Mouse (Mus musculus) cerebellum, adult 9-10 months (tissue): ENCODE results near the gene Rora.
A peak's percentile ranks its signal among the peaks of the same experiment; 100 is the strongest.

Experiments used
- DNase-seq: peaks from one replicate; pipeline ENCODE4 v3.0.0; 2022

Gene Rora

DNA sequence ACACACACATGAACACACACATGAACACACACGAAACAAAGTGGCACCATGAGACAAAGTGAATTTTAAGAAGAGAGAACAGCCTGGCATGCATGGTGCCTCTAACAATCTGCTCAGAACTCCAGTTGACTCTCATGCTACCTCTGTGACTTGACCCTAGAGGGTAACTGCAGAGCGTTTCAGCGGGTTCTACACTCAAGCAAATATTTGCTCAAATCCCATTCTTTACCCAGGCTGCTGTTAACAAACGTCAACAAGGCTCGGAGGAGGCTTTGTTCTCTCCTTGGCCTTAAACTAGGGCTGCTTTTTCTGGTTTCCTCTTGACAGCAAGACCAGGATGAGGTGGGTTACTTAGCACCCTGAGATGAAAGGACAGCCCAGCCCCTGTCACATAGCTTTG lies 305.3 kb downstream of the Rora start:
- no peak for DNase-seq

DNA sequence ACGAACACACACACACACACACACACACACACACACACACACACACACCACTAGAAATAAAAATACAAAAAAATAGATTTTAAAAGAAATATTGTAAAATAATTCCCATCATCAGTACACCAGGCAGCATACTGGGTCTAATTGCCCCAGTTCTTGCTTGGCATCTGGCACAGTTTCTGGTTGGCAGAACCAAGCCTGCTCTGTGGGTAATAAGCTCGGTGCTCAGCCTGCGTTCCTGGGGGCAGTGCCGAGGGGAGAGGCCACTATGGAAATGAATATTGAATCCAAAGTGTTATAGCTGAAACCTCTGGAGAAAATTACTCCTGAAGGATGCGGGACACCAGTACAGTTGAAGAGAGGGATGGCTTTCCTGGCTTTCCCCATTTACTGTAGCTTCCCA lies 310.3 kb downstream of the Rora start:
- peak; percentile 51 for DNase-seq

DNA sequence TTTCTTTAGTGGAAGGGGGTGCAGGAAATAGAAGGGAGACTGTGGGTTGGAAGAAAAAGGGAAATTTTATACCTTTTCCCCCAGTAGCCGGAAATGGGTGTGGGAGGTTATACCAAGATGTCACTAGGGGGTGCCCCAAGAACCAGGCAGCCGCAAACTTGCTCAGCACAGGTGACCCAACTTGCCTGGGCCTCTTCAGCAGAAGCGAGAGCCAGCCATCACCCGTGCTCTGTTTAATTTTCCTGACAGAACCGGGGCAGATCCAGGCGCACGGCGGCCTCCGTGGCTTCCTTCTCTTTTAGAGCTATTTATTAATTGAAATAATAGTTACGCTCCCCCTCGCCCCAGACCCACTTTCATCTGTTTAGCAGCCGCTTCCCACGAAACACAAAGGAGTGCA lies 313.0 kb downstream of the Rora start:
- peak; percentile 74 for DNase-seq

DNA sequence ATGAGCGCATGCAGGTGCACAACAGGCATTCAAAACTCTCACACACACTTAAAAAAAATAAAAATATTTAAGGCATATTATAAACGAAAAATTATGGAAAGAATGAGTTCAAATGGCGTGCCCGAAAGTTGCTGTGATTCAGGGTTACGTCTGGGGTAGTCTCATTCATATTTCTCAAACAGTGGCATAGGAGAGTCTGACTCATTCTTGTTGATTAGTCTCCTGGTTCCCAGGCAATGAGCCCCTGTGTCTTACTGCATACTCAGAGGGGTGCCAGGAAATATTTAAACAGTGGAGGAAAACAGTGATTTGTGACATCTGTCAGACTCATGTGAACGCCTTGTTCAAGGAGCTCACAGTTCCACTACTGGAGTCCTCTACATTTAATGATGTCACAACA lies 316.5 kb downstream of the Rora start:
- no peak for DNase-seq

DNA sequence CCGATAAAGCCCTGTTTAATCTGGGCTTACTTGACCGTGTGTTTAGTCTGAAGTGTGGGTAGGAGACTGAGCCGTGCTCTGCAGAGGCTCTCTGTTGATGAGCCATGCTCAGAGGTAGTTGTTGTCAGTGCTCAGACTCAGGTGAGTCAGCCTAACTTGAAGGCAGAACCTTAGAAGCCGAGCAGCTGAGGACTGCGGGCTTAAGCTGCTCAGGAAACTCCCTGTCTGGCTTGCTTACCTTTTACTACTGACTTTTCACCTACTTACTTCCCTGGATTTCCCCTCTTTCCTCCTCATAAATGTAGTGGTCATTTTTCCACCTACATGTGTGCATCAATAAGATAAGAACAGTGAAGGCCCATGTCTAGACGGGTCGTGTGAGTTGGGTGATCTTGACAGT lies 318.7 kb downstream of the Rora start:
- DNase-seq, result no peak

DNA sequence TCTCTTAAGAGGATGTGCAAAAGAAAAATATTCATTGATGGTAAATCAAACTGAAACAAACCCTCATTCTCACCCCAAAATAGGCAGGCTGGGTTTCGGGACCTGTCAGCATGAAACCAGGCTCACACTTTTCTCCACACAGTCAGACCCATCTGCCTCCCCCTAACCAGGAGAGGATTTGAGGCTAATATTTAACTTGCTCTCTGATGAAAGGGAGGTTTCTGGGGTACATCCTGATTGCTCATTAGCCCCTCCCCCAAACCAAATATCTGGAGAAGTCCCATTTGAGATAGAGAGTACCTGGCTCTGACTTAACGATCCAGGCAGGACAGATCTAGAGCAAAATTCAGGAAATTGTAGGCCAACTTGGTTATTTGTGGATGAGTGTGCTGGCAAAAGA lies 320.9 kb downstream of the Rora start:
- no peak for DNase-seq

DNA sequence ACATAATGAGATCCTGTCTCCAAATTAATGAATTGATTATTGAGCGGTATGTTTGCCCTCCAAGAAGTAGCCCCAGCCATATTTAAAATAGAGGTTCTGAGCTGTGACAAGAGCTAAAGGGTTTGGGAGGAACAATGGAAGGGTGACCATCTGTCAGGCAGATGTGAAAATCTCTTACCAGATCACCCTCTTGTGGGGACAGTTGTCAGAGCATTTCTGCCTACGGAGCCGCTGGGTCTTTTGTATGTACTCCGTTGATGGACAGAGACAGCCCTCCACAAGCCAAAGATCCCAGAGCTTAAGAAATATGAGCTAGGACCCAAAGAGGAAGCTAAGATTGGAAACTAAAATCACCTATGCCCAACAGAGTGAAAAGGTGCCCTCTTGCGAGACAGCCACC lies 322.6 kb downstream of the Rora start:
- no peak for DNase-seq

DNA sequence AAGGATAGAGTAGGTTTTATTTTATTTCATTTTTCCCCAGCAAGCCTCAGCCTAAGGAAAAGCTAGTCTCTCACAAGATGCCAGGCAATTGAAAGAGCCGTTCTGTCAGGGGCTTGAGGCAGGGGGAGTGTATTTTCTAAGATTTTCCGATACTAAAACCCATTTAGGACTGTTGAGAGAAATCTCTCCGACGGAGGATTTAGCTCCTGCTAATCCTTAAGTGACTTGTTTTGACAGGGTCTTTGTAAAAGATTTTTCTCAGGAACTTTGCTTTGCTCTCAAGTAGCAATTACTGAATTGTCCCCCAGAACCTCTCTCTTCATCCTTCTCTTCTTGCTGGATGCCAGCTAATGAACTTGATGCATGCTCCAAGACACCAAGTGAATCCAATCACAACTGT lies 323.3 kb downstream of the Rora start:
- DNase-seq, result no peak

DNA sequence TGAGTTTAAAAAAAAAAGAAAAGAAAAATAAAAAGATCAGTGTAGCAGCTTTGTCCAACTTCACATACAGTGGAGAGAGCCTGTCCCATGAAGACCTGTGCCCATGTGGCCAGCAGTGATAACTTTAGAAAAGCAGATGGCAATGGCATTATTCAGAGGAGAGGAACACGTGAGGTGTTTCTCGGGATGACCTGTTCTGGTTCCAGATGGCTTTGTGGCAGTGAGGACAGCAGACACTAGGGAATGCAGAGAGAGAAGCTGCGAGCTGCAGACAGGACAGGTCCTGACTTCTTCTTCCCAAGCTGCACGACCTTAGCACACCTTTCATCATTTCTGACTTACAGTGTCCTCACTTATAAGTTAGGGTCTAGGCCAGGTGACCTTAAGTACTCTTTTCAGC lies 325.1 kb downstream of the Rora start:
- peak; percentile 61 for DNase-seq

DNA sequence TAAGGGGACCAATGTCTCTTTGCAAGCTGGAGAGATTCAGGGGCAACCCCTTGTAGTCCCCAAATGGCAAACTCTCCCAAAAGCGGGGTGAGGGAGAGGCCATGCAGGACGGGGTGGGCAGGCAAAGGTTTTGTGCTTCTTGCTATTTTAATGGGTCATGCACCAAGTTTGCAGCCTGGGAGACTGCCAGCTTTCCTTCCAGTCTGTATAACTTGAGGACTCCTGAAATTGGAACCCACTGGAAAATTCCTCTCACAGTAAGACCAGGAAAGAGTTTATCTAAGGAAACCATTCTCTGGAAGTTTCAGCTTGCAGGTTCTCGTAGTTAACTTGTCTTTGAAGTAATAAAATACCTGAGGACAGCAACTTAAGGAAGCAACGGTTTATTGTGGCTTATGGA lies 326.5 kb downstream of the Rora start:
- no peak for DNase-seq

DNA sequence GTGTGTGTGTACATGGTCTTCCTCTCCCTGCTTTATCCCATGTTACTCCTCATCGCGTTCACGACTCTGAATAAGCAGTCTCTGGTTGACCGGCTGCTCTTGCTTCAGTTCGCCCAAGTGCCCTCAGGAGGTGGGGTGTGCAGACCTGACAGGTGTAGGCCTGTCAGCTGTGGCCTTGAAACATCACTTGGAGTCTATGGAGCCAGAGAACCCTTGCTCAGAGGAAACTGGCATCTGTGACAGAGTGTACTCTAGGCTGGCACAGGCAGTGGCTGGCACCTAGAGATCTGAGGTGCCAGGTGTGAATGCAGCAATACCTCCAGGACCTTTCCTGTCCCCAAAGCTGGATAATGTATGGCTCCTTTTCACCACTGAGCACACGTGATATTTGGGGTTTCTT lies 331.5 kb downstream of the Rora start:
- no peak for DNase-seq

DNA sequence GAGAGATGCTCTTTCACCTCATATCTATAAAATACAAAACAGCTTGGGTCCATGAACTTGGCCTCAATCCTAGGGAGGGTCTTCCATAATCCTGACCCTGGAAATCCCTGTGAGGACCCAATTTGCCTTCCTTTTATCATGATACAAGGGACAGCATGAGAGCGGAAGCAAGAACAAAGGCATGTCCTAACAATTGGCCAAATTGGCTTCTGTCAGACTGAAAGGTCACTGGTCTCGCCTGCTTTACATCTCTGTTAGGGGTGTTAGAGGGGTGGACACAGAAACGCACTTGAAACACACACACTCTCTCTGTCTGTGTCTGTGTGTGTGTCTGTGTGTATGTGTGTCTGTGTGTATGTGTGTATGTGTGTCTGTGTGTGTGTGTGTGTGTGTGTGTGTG lies 332.2 kb downstream of the Rora start:
- no peak for DNase-seq

DNA sequence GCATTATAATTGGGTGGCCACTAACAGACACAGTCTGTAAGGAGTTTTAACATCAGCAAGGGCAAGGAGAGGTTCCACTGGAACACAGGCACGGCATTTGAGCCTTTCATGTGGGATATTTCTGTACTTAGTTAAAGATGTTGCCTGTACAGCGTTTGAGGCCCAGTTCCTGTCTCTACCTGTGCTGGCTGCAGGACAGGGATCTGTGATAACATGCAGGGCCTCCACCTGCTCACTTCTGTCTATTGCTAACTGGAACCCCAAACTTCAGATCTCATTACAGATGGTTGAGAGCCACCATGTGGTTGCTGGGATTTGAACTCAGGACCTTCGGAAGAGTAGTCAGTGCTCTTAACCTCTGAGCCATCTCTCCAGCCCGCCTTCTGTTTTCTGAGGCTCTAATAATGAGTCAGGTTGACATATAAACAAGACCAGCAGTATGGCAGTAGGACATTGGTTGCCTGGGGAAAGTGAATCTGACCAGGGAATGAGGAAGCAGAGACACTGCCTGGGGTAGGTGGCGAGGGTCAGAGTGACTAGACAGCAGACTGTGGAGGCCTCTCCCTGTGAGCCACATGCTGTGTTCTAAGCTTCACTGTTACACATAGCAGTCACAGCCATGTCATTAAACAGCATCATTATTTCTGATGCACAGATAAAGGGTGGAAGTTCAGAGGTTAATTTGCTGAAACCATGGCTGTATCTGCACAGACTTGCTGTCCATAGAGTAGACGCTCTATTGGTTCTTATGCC lies 333.9 kb downstream of the Rora start:
- DNase-seq, result peak; percentile 62

DNA sequence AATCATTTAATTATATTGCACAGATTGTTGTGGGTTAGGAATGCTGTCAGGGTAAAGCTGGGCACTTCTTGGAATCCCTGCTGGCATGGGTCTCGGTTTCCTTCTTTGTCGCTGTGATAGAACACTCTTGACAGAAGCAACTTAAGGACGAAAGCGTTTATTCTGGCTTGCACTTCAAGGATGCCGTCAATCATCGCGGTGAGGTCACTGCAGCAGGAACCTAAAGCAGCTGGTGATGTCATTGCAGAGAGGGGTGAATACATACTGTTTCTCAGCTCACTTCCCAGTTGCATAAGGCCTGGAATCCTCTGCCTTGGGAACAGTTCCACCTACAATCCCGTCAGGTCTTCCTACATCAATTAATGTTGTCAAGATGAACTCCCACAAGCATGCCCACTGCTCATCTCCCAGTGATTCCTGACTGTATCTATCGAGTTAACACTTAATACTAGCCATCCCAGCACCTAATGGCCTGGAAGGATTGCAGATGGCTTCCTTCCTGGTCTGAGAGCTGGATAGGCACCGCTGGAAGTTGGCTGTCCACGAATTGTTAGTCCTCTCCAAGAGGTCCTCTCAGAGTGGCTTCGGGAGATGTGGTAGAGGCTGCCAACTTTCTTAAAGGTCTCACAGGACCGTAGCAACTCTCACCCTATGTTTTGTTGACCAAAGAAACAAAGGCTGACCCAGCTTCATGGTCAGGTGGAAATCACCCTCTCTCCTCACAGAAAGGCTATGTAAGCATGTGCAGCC lies 334.8 kb downstream of the Rora start:
- no peak for DNase-seq

DNA sequence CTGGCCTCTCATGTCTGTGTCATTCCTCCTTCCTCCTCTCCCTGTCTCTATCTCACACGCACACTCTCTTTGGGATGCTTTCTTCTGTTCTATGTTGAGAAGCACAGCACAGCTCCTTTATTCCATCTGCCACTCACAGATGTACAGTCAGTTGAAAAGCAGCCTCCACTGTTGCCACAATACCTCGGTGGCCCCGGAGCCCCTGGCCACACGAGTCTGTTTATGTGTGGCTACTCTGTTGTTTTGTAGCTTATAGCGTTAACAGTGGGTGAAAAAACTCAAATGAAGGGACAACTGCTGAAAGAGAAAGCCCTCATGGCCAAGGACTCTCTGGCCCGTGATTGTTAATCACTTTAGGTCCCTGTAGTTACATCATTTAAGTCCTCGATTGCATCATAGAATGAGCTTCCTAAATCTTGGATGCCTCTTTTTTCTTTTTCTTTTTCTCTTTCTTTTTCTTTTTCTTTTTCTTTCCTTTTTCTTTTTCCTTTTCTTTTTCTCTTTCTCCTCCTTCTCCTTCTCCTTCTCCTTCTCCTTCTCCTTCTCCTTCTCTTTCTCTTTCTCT lies 336.4 kb downstream of the Rora start:
- no peak for DNase-seq

DNA sequence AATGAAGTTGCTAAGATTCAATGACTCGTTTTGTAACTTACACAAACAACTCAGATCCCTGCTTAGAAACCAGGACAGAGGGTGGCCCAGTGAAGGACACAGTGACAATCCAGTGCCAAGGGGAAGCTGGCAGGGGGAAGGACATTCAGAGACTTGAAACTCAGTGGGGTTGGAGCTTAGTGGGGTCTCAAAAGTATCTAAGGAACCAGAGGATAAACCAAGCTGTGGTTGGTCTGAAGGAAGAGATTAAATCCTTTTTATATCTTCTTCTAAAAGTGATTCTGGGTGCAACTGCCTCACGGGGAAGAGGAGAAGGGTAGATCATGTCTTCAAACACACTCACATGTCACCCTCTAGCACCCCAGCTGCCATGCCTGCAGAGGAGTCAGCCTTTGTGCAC lies 340.3 kb downstream of the Rora start:
- no peak for DNase-seq

DNA sequence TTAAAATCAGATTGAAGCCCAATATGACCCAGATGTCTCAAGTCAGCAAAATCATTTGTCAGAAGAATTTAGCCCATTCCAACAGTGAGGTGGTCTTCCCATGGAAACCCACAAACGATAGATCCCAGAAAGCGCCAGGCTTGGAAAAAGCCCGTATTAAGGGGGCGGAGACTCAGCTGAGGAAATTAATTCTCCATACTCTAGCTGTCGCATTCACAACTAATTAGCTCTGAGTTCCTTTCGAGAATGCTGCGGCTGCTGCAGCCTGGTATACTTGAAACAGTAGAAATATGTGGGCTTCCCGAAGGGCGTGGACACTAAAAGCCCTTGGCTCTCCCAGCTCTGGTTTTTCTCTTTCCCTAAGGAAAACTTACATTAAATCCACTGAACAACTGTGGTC lies 345.4 kb downstream of the Rora start:
- DNase-seq, result no peak

DNA sequence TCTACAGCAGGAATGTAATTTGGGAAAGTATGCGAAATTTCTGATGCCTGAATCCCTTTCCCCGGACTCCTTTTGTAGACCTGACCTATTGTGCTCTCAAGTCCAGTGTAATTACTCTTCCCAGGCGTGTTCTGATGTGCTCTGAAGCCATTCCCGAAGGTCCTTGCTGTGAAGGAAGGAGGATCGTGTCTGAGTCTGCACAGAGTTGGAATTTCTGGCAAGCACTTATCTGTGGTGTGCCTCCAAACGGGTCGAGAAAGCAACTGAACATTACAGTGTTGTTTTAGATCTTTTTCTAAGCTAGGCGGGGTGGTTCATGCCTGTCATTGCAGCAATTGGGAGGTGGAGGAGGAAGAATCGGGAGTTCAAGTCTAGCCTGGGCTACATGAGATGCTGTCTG lies 350.9 kb downstream of the Rora start:
- DNase-seq, result no peak

DNA sequence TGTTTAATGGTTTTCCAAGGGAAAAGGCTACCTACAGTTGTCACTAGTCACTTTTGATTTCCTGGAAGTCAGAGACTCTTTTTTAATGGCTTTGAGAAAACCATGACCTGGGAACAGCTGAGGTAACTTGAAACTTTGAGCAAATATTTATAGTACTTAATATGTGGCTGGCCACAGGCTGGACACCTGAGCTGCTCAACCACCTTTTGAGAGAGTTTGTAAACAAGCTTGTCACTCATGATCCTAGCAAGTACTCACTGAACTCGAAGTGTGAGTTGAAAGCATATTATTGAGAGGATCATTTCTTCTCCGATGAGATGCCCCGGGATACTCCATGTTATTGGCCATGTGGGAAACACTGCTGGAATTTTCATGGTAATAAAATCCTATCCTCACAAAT lies 353.1 kb downstream of the Rora start:
- no peak for DNase-seq

DNA sequence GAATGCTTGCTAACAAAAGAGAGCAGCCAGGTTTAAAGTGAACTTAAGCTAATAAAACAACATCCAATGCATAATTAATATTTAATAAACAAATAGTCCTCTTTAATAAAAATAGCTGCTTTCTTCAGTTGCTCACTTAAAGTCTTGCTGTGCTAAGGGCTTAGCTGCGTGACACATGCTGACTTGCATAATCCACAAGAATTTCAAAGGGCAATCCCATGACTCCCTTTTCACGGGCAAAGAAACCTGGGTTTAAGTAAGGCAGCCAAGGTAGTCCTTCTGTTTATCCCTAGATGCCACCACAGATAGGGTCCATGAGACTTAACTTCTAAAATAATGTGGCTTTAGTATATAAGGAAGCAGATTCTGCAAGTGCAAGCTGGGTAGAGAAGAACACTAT lies 355.1 kb downstream of the Rora start:
- DNase-seq, result no peak

DNA sequence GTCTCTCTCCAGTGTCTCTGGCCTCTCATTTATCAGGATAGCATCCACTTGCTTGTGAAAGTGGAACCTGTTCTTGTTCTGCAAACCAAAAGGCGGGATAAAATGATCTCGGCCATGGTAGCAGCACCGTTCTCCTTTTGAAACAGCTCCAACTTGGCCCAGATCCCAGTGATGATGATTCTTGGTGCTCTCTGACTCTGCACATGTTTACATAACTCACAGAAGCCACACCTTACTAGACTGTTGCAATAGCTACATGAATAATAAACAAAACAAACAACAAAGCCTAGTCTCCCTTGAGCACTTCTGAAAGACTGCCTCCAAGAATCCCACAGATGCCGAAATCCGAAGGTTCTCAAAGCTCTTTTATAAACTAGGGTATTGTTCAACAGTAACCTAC lies 357.3 kb downstream of the Rora start:
- peak; percentile 73 for DNase-seq

DNA sequence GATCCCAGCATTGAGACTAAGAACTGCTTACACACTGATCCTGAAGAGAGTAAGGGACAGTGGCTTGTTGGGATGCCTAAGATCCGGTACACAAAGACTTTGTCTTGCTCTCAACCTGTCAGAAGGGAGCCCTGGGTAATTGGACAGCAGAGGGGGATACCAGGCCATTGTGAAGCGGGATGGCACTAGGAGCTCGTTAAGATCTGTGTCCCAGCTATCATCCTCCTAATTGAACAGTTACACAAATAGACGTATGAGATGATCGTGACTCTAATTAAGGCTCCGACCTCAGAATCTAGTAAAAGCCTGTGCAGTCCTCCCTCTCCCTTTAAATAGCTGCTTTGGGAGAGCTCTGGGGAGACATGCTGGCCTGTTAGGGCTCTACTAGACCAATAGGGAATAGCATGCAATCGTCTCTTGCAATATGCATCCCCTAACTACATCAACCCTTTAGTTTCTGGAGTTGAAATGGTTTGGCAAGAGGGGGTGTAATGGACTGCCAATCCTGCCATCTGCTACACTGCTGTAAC lies 359.7 kb downstream of the Rora start:
- DNase-seq, result no peak

DNA sequence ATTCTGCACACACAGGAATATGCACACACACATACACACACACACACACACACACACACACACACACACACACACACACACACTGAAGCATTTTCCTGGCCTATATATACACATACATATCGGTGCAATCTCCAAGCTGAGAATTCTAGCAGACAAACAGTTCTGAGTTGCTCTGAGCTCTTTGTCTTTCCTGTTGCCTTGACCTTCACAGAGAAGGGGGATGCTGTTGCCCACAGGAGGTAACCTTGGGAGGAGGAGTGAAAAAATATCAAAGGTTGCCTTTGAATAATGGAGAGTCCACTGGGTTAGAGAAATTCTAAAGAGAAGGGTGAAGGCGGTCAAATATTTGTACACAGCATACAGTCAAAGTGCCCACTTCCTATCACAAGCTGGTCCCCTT lies 360.6 kb downstream of the Rora start:
- no peak for DNase-seq

DNA sequence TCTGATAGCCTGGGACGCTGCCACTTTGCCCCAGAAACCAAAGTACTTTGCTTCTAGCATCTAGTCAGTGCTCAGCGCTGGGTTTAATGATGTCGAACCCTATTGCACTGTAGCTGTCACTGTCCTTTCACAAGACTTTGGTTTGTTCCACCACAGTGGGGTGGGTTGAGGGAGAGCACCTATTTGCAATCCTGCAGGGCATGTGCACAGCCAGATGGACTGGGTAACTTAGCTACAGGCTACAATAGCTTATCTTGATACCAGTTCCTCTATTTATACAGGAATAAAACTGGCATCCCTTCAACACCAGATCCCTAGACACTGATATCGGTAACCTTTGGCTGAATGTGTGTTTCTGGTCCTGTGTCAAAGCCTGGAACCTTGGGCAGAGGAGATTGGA lies 366.8 kb downstream of the Rora start:
- DNase-seq, result peak; percentile 30
